Mouse (Mus musculus) limb, embryonic 11.5 days (tissue): Measurements from ENCODE around the gene Nup93. TPM values are rescaled to one million over a fixed set of nuclear protein-coding genes. Genes with fewer than 3 reads are reported as not detected.

Source experiments
- ATAC-seq: fragments of 200-750 bp; cut with Nextera tagmentation; 2 replicates; pipeline ENCODE4 v1.8.0; 2017; ENCODE audit warnings: low read depth; ENCODE audit not compliant: insufficient number of reproducible peaks, low FRiP score, low TSS enrichment
- DNase-seq: peaks from one replicate; pipeline ENCODE4 v3.0.0-alpha.2; 2015; ENCODE audit warnings: low spot score
- H3K27ac ChIP-seq: fragments of 300-500 bp; sonication (generic); replicated peaks from 2 replicates; pipeline ENCODE4 v1.5.1; 2014; ENCODE audit warnings: low read depth, mild to moderate bottlenecking, low read length
- H3K27me3 ChIP-seq: fragments of 300-500 bp; sonication (generic); 2 replicates; pipeline ENCODE4 v1.6.1; 2014; ENCODE audit warnings: mild to moderate bottlenecking, low read length, mixed read lengths; ENCODE audit not compliant: control insufficient read depth, insufficient read depth
- H3K36me3 ChIP-seq: fragments of 300-500 bp; sonication (generic); 2 replicates; pipeline ENCODE4 v1.6.1; 2014; ENCODE audit warnings: mild to moderate bottlenecking, low read length, moderate library complexity, mixed read lengths; ENCODE audit not compliant: control insufficient read depth, insufficient read depth
- H3K4me1 ChIP-seq: fragments of 300-500 bp; sonication (generic); 2 replicates; pipeline ENCODE4 v1.6.1; 2014; ENCODE audit warnings: low read length, mixed read lengths; ENCODE audit not compliant: control insufficient read depth, insufficient read depth
- H3K4me2 ChIP-seq: fragments of 300-500 bp; sonication (generic); 2 replicates; pipeline ENCODE4 v1.6.1; 2014; ENCODE audit warnings: low read depth, mild to moderate bottlenecking, moderate library complexity; ENCODE audit not compliant: severe bottlenecking
- H3K4me3 ChIP-seq: fragments of 300-500 bp; sonication (generic); 2 replicates; pipeline ENCODE4 v1.5.1; 2014; ENCODE audit warnings: low read depth, low read length
- H3K9ac ChIP-seq: fragments of 300-500 bp; sonication (generic); 2 replicates; pipeline ENCODE4 v1.6.1; 2014; ENCODE audit warnings: mild to moderate bottlenecking, low read length
- H3K9me3 ChIP-seq: fragments of 300-500 bp; sonication (generic); 2 replicates; pipeline ENCODE4 v1.6.1; 2016; ENCODE audit warnings: low read length; ENCODE audit not compliant: control insufficient read depth
- WGBS: fragments of 180-500 bp; shearing (Covaris S2); extraction: QIAGEN DNeasy Blood & Tissue Kit; methylation state at CpG from one replicate; pipeline ENCODE4 v1.1.7; 2014; 5-methylcytosine and 5-hydroxymethylcytosine counted together
- polyA plus RNA-seq: library from polyadenylated mRNA; unstranded; fragments of >200 nt; fragmentation: Nextera tagmentation; extraction: Ambion mirVana; gene quantifications from 2 replicates; pipeline ENCODE4 v1.2.1, GENCODE M21; 2014

The Nup93 gene
- polyA plus RNA-seq, 1 experiment from 2014 or later, result 128 TPM

DNA sequence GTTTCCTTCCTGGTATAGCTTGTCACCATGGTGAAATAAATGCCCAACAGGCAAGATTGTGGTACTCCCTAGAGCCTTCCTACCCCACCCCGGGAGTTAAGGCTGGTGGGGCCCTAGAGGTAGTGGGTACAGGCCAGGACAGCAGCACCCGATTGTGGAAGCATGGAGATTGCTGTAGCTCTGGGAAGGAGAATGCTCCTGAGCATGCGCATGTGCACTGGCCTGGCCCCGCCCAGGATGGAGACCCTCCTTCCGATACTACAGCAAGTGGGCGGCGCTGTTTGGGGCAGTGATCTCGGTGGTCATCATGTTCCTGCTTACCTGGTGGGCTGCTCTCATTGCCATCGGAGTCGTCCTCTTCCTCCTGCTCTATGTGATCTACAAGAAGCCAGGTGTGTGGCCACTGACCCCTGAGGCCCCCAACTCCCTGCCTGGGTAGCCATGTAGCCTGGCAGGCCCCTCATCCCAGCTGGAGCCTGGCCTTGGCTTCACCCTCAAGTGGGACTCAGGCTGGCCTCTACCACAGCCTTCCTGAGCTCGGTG is 129.5 kb downstream of the Nup93 start:
- Histone ChIP-seq H3K4me2 (no peak overlapping the region), H3K27ac (no peak overlapping the region), H3K9ac (no peak overlapping the region), H3K27me3 (no peaks in the 10 kb centered on the region), H3K4me1 (no peaks in the 10 kb centered on the region), H3K9me3 (no peaks in the 10 kb centered on the region), H3K36me3 (no peaks in the 10 kb centered on the region), H3K4me3 (no peak overlapping the region)
- 83% methylated on average over 11 of the region's 11 CpGs for WGBS
- DNase-seq, result no peak
- ATAC-seq, result no peak

DNA sequence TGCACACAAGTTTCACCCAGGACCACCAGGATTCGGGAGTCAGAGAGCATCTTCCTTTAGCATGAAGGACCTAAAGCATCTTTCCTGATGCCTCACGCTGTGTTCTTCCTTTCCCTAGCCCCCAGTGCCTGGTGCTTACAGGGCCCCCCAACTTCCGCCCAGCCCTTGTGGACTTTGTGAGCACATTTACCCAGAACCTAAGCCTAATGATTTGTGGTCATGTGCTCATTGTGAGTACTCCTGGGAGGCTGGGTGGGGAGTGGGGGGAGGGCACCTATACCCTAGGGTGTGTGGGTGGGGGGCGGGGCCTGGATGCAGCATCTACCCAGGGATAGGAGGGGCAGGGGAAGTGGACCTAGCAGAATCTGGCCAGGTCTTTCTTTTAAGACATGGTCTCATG is 131.3 kb downstream of the Nup93 start:
- no peak overlapping the region for H3K27ac ChIP-seq
- H3K4me3 ChIP-seq, result no peak overlapping the region
- WGBS, result 89% methylated on average over 4 of the region's 4 CpGs
- DNase-seq, result no peak
- no peaks in the 10 kb centered on the region for H3K27me3 ChIP-seq
- no peaks in the 10 kb centered on the region for H3K9me3 ChIP-seq
- H3K36me3 ChIP-seq, result no peaks in the 10 kb centered on the region
- ATAC-seq, result no peak
- H3K9ac ChIP-seq, result no peak overlapping the region
- no peak overlapping the region for H3K4me2 ChIP-seq
- H3K4me1 ChIP-seq, result no peaks in the 10 kb centered on the region

DNA sequence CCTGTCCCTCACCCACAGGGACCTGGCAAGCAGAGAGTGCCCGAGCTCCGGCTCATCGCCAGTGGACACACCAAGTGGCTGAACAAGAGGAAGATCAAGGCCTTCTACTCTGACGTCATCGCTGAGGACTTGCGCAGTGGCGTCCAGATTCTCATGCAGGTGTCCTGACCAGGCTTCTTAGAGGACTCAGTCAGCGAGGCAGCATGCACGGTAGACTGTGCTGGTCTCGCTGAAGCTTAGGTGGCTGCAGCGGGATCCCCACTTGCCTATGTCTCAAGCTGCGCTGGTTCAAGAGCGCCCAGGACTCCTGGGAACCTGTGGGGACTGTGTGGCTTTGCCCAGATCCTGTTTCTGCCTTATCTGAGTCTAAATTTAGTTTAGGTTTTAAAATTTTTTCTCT is 131.9 kb downstream of the Nup93 start:
- H3K9me3 ChIP-seq, result no peaks in the 10 kb centered on the region
- no peaks in the 10 kb centered on the region for H3K36me3 ChIP-seq
- H3K27ac ChIP-seq, result no peak overlapping the region
- ATAC-seq, result no peak
- no peaks in the 10 kb centered on the region for H3K27me3 ChIP-seq
- no peak overlapping the region for H3K4me3 ChIP-seq
- H3K4me2 ChIP-seq, result no peak overlapping the region
- WGBS, result 91% methylated on average over 13 of the region's 13 CpGs
- H3K9ac ChIP-seq, result no peak overlapping the region
- no peaks in the 10 kb centered on the region for H3K4me1 ChIP-seq
- no peak for DNase-seq

DNA sequence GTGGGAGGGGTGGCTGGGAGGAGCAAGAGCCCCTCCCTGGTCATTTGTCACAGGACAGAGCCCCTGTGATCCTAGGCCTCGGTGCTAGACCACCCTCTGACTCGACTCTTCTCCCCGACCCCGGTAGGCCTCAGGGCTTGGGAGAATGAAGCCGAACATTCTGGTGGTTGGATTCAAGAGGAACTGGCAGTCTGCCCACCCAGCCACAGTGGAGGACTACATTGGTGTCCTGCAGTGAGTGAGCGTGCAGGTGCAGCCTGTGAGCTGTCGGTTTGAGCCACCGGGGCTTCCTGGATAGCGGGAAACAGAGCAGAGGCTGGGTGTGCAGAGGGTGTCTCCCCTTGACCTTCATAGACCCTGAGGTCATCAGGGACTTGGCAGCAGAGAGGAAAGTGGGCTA is 134.1 kb downstream of the Nup93 start:
- no peaks in the 10 kb centered on the region for H3K36me3 ChIP-seq

DNA sequence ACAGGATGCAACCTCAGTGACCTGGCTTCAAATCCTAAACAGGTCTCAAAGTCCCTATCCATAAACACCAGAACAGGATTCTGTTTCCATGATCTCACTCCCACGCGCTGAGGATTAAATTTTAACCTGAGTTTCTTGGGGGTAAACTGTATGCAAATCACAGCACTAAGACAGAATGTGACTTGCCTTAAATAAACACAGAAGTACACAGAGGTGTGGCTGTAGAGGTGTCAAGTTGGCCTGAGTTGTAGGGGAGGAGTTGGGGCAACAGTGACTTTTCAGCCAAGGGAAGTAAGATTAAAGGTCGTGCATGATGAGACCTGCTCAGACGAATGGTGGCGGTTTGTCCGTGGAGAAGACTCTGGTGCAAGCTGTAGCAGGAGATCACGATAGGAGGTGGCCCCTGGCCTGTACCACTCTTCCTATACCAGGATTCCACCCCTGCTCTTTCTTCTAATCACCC is 139.7 kb downstream of the Nup93 start:
- 82% methylated on average over 7 of the region's 7 CpGs for WGBS
- ATAC-seq (no peak), DNase-seq (no peak)
- no peak overlapping the region for H3K4me3 ChIP-seq
- no peak overlapping the region for H3K9ac ChIP-seq
- H3K4me1 ChIP-seq, result no peaks in the 10 kb centered on the region
- no peaks in the 10 kb centered on the region for H3K9me3 ChIP-seq
- H3K27ac ChIP-seq, result no peak overlapping the region
- H3K36me3 ChIP-seq, result no peaks in the 10 kb centered on the region
- no peaks in the 10 kb centered on the region for H3K27me3 ChIP-seq
- no peak overlapping the region for H3K4me2 ChIP-seq

More for the DNA sequence above, 134.1 kb downstream of the Nup93 start:
- no peaks in the 10 kb centered on the region for H3K9me3 ChIP-seq
- DNase-seq, result no peak
- 70% methylated on average over 9 of the region's 9 CpGs for WGBS
- no peaks in the 10 kb centered on the region for H3K4me1 ChIP-seq
- H3K27me3 ChIP-seq, result no peaks in the 10 kb centered on the region
- ATAC-seq, result no peak
- no peak overlapping the region for H3K27ac ChIP-seq
- no peak overlapping the region for H3K9ac ChIP-seq
- H3K4me3 ChIP-seq, result no peak overlapping the region
- H3K4me2 ChIP-seq, result no peak overlapping the region

DNA sequence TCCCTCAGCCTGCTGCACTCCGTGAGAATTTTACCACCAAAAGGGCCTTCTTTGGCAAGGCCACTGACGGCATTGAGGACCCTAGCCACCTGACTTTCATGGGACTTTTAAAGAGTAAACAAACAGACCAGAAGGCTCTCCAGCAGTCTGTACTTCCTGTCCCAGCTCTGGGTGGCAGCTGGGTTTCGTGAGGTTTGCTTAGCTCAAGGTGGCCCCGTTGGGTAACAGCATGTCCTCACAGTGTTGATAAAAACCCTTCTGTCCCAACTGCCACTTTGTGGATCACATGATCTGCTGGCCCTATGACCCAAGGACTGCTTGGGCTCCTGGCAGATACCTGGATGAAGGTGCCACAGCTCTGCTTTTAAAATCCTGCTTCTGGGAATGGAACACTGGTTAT is 140.2 kb downstream of the Nup93 start:
- ATAC-seq, result no peak
- H3K4me1 ChIP-seq, result no peaks in the 10 kb centered on the region
- no peaks in the 10 kb centered on the region for H3K36me3 ChIP-seq
- WGBS, result 67% methylated on average over 4 of the region's 4 CpGs
- no peak overlapping the region for H3K4me3 ChIP-seq
- no peaks in the 10 kb centered on the region for H3K27me3 ChIP-seq
- H3K4me2 ChIP-seq, result no peak overlapping the region
- DNase-seq, result no peak
- H3K9ac ChIP-seq, result no peak overlapping the region
- no peak overlapping the region for H3K27ac ChIP-seq
- H3K9me3 ChIP-seq, result no peaks in the 10 kb centered on the region

DNA sequence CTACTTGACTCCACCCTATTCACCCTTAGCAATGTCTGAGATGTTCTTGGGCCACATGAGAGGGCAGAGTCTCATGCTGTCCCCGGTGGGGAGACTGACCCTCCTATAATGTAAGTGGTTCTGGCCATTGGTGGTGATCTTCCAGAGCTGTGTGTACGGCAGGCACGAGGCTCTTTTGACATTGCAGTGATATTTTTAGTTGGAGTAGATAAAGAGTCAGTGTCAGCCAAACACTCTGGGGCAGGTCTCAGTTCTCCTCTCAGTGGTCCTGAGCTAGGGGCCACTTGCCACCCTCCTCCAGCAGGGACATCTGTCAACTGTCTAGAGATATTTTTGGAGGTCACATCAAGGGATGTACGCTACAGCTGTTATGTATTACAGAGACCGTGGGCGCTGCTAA is 142.9 kb downstream of the Nup93 start:
- no peaks in the 10 kb centered on the region for H3K9me3 ChIP-seq
- H3K27ac ChIP-seq, result no peak overlapping the region
- ATAC-seq (no peak), DNase-seq (no peak)
- no peaks in the 10 kb centered on the region for H3K4me1 ChIP-seq
- no peak overlapping the region for H3K4me2 ChIP-seq
- no peaks in the 10 kb centered on the region for H3K27me3 ChIP-seq
- H3K4me3 ChIP-seq, result no peak overlapping the region
- no peak overlapping the region for H3K9ac ChIP-seq
- H3K36me3 ChIP-seq, result no peaks in the 10 kb centered on the region
- WGBS, result 75% methylated on average over 6 of the region's 6 CpGs

DNA sequence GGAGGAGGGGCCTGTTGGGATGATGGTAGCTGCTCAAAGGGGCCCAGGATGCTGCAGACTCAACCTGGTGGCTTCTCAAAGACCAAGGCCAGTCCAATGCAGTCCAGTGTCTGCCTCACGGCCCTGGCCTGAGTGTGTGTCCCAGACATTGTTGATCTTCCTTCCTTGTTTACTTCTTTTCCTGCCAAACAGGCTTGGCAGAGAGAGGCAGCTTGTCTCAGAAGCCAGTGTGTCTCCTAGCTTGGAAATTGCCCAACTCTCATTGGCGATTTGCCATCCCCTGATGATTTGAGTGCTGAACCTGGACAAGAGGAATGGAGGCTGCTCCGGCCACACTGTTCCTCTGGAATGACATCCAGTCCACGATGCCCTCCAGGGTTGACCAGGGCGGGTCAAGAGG is 144.2 kb downstream of the Nup93 start:
- Histone ChIP-seq H3K9ac (no peak overlapping the region), H3K4me3 (no peak overlapping the region), H3K4me2 (no peak overlapping the region), H3K4me1 (0 out of 2 replicates have a peak, but pooled peaks cover 4% of the 10 kb centered on the region), H3K36me3 (no peaks in the 10 kb centered on the region), H3K9me3 (no peaks in the 10 kb centered on the region), H3K27ac (no peak overlapping the region), H3K27me3 (no peaks in the 10 kb centered on the region)
- DNase-seq, result no peak
- no peak for ATAC-seq
- 79% methylated on average over 5 of the region's 5 CpGs for WGBS

DNA sequence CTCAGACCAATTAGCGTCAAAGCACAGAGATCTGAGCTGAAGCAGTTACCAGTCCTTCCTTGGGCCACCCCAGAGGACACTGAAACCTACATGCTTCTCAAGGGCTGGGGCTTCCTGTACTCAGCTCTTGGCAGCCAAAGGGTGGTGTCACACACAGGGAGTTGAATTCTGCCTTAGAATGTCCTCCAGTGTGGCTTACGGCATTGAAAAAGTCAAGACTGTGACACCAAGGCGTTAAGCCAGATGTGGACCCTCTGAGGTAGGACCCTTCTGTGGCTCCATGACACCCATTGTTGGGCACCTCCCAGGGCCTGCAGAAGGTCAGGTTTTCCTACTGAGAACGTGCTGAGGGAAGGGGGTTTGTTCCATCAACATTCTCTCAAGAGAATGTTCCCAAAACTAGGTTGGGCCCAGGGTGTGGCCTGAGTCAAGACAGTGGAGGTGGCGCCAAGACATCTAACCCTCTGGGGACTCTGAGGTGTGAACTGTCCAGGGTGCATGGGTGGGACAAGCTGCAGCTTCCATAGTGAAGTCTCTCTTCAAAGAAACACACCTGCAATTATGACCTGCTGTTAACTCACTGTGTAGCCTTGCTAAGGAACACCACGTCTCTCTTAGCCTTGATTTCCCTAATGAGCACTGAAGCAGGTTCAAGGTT is 147.5 kb downstream of the Nup93 start:
- H3K4me3 ChIP-seq, result no peak overlapping the region

More for the DNA sequence above, 147.5 kb downstream of the Nup93 start:
- H3K4me2 ChIP-seq, result no peak overlapping the region
- no peaks in the 10 kb centered on the region for H3K27me3 ChIP-seq
- H3K9me3 ChIP-seq, result no peaks in the 10 kb centered on the region
- ATAC-seq (no peak), DNase-seq (no peak)
- H3K27ac ChIP-seq, result no peak overlapping the region
- H3K36me3 ChIP-seq, result no peaks in the 10 kb centered on the region
- H3K9ac ChIP-seq, result no peak overlapping the region
- 0 out of 2 replicates have a peak, but pooled peaks cover 4% of the 10 kb centered on the region for H3K4me1 ChIP-seq
- WGBS, result 86% methylated on average over 6 of the region's 6 CpGs
